Mouse (Mus musculus) cerebellum, postnatal 25 days (tissue): ENCODE results near the gene Ubl5.
A peak's percentile ranks its signal among the peaks of the same experiment; 100 is the strongest.
"Not testable (repeated sequence)": the region's sequence is repeated elsewhere in the genome, so short reads cannot be mapped to it uniquely, and the experiment has no call there.

ENCODE experiments used
- DNase-seq, 2 experiments: peaks; one replicate each; pipeline ENCODE4 v3.0.0; 2021; ENCODE audit warnings: mixed read lengths in 2 of 2

Ubl5 gene

GRCm38 (mm10) chr9:20642101-20642895 is at the start of gene Ubl5:
Gene Ubl5 (plus strand): TSS chr9:20642878.
- DNase-seq: peak; percentile 35 to 65

DNA sequence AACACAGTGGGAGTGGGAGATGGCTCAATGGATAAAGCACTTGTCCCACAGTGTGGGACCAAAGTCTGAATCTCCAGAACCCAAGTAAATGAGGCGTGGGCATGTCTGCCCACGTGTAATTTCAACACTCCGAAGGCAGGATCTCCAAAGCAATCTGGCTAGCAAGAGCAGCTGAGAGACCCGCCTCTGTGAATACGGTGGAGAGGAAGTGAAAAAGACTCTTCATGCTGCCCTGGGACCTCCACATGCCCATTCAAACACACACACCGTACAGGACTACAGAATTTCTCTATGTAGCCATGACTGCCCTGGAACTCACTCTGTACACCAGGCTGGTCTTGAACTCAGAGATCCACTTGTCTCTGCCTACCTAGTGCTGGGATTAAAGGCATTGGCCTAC is 41.4 kb upstream of the Ubl5 start:
- no peak for DNase-seq

DNA sequence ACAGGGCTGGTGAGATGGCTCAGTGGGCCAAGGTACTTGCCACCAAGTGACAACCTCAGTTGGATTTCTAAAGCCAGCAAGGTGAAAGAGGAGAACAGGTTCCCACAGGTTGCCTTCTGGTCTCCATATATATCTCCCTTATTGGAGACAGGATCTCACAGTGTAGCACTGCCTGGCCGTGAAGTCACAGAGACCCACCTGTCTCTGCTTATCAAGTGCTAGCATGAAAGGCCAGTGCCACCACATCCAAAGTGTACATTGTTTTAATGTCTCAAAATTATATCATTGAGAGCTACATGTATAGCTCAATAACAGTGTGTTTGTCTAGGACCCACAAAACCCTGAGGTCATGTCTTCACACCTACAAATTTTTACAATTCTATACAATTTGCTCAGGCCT is 36.4 kb upstream of the Ubl5 start:
- DNase-seq: no peak

DNA sequence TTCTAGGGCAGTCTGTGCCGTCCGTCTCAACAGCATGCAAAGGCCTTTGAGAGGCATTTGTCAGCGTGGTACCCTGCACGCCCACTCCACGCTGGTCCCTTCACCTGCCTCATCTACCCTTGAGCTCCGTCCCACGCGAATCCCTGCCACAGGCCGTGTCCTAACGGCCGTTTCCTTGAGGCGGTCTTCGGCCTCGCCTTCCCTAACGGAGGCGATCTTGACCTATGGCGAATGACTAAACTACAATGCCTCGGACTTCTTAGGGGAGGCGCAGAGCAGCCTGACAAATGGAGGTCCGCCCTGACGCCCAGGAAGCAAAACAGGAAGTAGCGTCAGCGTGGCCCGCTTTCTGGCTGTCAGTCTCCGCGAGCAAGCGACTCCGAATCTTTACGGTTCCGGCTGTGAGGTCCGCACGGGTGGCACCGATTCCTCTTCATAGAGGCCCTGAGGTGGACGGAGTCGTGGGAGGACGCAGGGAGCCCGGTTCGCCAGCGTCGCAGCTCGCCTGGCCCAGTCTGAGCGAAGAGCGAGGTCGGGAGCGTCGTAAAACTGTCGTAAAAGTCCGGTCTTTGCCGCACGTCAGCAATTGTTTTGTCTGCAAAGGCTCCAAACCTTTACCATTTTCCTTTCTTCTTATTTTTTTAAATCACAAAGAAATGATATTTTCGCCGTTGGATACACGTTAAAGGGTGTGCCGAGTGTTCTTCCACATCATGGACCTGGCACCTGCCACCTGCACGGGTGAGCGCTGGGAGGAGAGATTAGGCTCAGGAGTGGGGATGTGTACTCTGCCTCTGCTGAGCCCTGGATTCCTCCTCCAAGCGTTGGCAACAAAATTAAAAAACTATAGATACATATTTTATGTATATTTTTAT is 35.3 kb upstream of the Ubl5 start:
- peak; percentile 90 to 97 for DNase-seq

DNA sequence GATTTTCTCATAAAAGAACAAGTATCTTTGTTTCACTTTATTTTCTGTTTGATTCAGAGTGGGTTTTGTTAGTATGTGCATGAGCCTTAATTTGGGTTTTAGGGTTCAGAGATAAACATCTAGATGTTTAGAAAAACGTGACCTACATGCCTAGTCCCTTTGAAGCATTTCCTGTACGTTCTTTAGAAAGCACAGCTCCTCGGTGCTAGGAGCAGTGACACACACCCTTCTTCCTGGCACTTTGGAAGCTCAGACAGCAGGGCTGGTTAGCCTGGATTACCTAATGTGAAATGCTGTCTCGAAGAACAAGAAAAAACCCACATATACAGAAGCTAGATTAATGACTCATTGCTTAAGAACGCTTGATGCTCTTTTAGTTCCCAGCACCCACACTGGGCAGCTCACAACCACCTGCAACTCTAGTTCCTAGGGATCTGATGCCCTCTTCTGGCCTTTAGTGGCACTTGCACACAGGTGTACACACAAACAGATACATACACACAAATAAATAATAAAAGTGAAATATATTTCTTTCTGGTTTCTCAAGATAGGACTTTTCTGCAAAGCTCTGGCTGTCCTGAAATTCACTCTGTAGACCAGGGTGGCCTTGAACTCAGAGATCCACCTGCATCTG is 32.7 kb upstream of the Ubl5 start:
- no peak for DNase-seq

- DNase-seq: no peak
Observed at GRCm38 (mm10) chr9:20611976-20612375, 30.7 kb upstream of the Ubl5 start.

DNA sequence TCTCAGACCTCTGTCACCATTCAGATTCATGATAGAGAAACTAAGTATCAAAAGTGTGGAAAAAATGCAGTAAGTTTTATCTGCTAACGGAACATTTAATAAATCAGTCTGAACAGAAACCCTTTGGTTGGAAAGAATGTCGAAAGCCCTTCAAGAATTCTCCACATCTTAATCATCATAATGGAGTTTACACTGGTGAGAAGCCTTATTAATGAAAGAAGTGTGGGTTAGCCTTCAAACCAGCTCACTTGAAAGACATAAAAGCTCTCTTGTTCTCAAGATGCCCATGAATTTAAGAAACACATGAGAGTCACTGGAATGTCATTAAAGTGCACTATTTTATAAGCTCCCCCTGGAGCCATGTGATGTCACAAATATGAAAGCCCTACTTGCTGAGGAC is 26.0 kb upstream of the Ubl5 start:
- DNase-seq: no peak

DNA sequence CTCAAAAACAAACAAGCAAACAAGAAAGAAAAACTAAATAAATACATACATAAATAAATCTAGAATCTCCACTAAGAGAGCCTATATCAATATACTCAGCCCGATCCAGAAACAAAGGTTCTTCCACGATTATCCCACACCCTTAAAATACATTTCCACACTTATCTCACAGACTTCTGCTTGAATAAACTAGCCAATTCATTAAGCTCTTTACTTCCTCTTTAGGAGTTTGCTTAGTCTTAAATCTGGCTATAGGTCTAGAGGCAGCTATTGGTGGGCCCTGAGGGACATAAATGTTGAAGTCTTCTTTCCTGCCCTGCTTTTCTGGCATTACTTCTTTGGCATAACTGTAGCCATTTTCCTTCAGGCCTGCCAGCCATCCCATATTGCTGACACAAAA is 11.3 kb upstream of the Ubl5 start:
- DNase-seq: no peak

DNA sequence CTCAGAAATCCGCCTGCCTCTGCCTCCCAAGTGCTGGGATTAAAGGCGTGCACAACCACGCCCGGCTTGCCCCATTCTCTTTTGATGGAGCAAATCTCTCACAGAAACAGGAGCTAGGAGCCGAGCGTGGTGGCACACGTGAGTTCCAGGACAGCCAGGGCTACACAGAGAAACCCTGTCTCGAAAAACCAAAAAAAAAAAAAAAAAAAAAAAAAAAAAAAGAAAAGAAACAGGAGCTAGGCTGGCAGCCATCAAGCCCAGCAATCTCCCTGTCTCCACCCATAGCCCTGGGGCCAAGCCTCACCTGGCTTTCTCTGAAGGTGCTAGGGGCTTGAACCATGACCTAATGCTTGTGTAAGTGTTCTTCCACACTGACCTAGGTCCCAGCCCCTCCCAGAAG is 7.0 kb upstream of the Ubl5 start:
- not testable (repeated sequence) for DNase-seq

GRCm38 (mm10) chr9:20636256-20636655 is 6.4 kb upstream of the Ubl5 start:
- peak; percentile 1 to 4 for DNase-seq

DNA sequence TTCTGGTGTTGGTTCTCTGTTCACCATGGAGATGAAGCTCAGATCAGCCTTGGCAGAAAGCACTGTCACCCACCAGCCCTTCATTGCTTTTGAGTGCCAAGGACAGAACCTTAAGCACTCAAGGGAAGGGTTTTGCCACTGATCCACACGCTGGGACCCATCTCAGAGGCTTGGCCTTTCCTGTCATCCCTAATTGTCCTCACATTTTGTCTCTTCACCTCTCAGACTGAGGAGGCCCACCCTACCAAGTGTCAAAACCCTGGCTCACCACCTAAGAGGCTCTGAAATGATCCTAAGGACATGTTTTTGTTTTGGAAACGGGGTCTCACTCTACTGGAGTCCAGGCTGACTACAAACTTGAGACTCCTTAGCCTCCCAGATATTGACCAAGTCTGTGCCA is 5.9 kb upstream of the Ubl5 start:
- DNase-seq: peak in 1 of 2 experiments; percentile 2

GRCm38 (mm10) chr9:20638552-20638951 is 4.1 kb upstream of the Ubl5 start:
- DNase-seq: peak; percentile 5 to 17

DNA sequence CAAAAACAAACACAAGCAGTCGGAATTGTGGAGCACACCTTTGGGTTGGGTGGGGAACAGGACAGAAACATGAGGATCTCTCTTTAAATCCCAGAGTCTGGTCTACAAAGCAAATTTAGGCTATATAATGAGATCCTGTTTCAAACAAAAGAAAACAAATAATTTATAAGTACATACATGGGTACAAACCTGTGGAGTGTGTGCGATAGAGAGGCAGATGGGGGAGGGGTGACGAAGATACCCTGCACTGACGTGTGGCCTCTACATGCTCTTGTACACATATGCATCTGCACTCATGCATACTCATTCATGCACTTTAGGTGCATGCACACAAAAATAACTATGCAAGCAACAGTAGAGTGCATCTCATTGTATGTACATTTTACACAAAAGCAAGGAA is 3.2 kb upstream of the Ubl5 start:
- no peak for DNase-seq

DNA sequence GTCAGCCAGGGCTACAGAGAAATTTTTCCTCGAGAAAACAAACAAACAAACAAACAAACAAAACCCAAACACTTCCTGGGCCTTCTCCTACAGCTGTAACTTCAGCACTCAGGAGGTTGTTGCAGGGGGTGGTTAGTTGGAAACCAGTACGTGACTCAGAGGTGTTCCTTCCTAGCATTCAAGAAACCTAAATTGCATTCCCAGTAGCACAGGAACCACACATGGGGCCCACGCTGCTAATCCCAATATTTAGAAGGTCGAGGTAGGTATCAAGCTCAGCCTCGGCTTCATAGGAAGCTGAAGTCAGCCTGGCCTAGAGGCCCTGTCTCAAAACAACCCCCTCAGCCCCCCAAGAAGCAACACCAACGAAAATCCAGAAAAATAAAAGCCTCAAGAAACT is 1.2 kb upstream of the Ubl5 start:
- DNase-seq: peak in 1 of 2 experiments; percentile 1

DNA sequence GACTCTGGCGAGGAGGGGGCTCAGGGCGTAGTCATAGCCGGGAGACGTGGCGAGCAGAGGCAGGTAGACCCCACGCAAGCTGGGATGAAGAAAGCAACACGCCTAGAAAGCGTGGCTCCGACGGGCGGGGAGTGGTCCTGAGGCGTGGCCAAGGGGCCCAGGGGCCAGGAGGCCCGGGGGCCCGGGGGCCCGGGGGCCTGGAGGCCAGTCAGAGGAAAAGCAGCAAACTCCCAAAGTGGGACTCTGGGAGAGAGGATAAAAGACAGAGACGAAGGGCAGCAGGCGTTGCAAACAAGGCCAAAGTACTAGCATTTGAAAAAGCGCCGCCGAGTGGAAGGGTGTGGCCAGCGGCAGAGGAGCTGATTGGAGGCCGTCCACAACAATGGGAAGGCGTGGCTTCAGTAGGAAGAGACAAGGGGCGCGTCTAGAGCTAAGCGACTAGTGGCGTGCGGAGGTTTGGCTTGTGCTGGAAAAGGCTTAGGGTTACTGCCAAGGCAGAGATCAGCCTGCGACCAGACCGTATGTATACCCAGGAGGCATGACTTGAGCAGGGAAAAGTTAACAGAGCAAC is 303 bp downstream of the Ubl5 start:
- DNase-seq: peak; percentile 39 to 70

GRCm38 (mm10) chr9:20643781-20644180 is 1.1 kb downstream of the Ubl5 start:
- peak in 1 of 2 experiments; percentile 3 for DNase-seq

- DNase-seq: peak; percentile 77 to 82
Observed at GRCm38 (mm10) chr9:20644360-20645081, 1.8 kb downstream of the Ubl5 start, which contains the start of gene Fbxl12. Gene Fbxl12 (minus strand): TSS chr9:20644767.

DNA sequence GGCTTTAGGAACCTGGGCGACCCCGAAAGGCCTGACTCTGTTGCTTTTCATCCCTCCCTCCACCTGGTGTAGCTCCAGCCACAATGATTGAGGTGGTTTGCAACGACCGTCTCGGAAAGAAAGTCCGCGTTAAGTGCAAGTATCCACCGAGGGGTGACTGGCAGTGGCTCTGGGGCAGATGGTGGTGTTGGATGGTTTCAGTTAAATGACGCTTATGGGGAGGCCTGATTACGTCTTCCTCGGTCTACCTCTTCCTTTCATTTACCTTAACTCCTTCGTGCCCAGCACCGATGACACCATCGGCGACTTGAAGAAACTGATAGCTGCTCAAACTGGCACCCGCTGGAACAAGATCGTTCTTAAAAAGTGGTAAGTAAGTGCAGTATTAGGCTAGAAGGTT is 2.4 kb downstream of the Ubl5 start:
- DNase-seq: no peak

DNA sequence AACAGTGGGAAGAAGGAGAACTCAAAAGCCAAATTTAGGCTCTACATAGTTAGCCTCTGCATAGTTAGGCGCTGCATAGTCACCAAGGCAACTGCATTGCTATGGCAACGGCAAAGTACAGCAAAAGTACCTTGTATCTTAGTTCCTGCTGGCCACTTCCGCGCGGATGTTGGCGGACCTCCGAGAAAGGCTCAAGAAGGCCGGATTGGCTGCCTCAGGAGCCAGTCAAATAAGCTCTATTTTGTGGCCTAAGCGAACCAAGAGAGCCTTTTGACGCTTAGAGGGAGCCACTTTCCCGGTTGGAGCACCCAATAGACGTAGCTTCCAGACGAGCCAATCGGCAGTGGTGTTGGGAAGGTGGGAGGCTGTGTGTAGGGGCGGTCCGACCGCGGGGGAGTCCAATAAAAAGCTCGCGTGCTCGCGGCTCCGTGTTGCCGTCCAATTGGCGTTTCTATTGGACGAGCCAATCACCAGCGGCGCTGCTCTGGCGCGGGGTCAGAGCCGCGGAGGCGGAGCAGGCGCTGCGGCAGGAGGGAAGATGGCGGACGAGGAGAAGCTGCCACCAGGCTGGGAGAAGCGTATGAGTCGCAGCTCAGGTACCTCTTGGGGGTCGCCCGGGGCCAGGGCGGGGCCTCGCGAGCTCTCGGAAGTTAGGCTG is 9.1 kb downstream of the Ubl5 start, which contains the start of gene Pin1:
Pin1 (plus strand) TSS at position 494 of the 658 bp plus-strand sequence.
- peak; percentile 97 to 98 for DNase-seq

GRCm38 (mm10) chr9:20652260-20652658 is 9.6 kb downstream of the Ubl5 start:
- no peak for DNase-seq

GRCm38 (mm10) chr9:20653859-20654258 is 11.2 kb downstream of the Ubl5 start:
- no peak for DNase-seq

DNA sequence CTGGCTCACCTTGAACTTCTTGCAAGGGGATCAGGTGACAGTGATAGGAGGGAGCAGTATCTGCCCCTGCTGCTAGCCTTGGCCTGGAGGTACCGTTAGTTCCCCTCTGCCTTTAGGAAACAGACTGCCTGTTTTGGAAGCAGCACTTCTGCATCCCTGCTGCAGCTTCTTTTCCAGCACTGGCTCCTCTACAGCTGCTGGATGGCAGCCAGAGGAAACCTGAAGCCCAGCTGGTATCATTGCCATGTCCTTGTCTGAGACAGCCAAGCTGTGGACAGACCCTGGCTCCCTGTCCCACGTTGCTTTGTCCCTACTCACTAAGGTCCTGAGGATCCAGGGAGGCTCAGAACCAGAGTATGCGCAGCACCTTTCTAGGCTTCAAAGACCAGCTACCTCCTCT is 14.9 kb downstream of the Ubl5 start:
- peak in 1 of 2 experiments; percentile 53 for DNase-seq
